Comparison of ENCODE assay signal across 9 mouse cellular contexts in genomic region chr11:77492911-77493332, GRCm38 (mm10). TPM values are rescaled to one million over a fixed set of nuclear protein-coding genes. Genes with fewer than 3 reads are reported as not detected.
DNase-seq lines count a peak whose midpoint lies in the region; ATAC-seq and TF ChIP-seq lines count a peak whose summit lies in the region.
"Had no signal": no experiment of that assay in that cellular context is flagged by ENCODE, and none has a peak within 500 bp of the region (broad histone marks: within the 10 kb centered on the region; RNA-seq: fewer than 3 reads in every experiment).

No protein-coding gene starts in this region.

- peak; percentile 75 for ATAC-seq in heart, embryonic 14.5 days (ENCODE audit: insufficient number of reproducible peaks, insufficient read depth, low FRiP score, low read depth)
- peak; percentile 89 for ATAC-seq in liver, embryonic 16.5 days (ENCODE audit: low read depth)
- ATAC-seq in neural tube, embryonic 12.5 days (ENCODE audit: low FRiP score, low read depth) = peak; percentile 30; the same call in 1 of the 2 replicates

- WGBS in heart, embryonic 14.5 days = under 1% methylated on average over 28 of the region's 32 CpGs
- under 1% methylated on average over 28 of the region's 32 CpGs for WGBS in liver, embryonic 16.5 days (ENCODE audit: insufficient replicate concordance)
- WGBS in neural tube, embryonic 12.5 days = under 1% methylated on average over 31 of the region's 32 CpGs

- peak overlapping the region; percentile 95 for H3K27ac ChIP-seq in brown adipose tissue, adult 24 weeks (replicated peaks; ENCODE audit: low read depth, low read length)
- peak overlapping the region; percentile 95 to 98 for H3K27ac ChIP-seq in heart, embryonic 14.5 days (replicated peaks in 1 of 2; ENCODE audit: control insufficient read depth in 1 of 2, insufficient read depth in 1 of 2, low read depth in 2 of 2, low read length in 2 of 2)
- H3K27ac ChIP-seq in liver, embryonic 16.5 days (ENCODE audit: low read length) = peak overlapping the region; percentile 62
- H3K27ac ChIP-seq in neural tube, embryonic 12.5 days = no peak overlapping the region
- peak overlapping the region; percentile 84 for H3K27ac ChIP-seq in testis, adult 2 months (ENCODE audit: control insufficient read depth, insufficient read depth, low read depth, low read length)

- peaks cover 31% of the 10 kb centered on the region for H3K4me1 ChIP-seq in brown adipose tissue, adult 24 weeks (ENCODE audit: control insufficient read depth, insufficient read depth, insufficient read length, low read length)
- peaks cover 40 to 66% of the 10 kb centered on the region in 2 experiments for H3K4me1 ChIP-seq in heart, embryonic 14.5 days (ENCODE audit: control insufficient read depth in 2 of 2, insufficient read depth in 2 of 2, low read length in 2 of 2)
- H3K4me1 ChIP-seq in liver, embryonic 16.5 days (ENCODE audit: control insufficient read depth, low read depth, low read length) = peaks cover 62% of the 10 kb centered on the region
- peaks cover 61% of the 10 kb centered on the region for H3K4me1 ChIP-seq in neural tube, embryonic 12.5 days
- peaks cover 52% of the 10 kb centered on the region for H3K4me1 ChIP-seq in testis, adult 2 months (ENCODE audit: control insufficient read depth, insufficient read depth, low read length)

- TF ChIP-seq POLR2A in testis, adult 2 months (IDR thresholded peaks at IDR 0.05; ENCODE audit: control insufficient read depth, low read depth, low read length) = peak; percentile 32; the same call in 1 of the 2 replicates

- H3K27me3 ChIP-seq in heart, embryonic 14.5 days (ENCODE audit: control insufficient read depth, insufficient read depth, low read length) = no peaks in the 10 kb centered on the region
- H3K27me3 ChIP-seq in liver, embryonic 16.5 days (ENCODE audit: control insufficient read depth, insufficient read depth, low read depth, low read length) = peaks cover 33% of the 10 kb centered on the region
- H3K27me3 ChIP-seq in neural tube, embryonic 12.5 days (replicated peaks) = no peaks in the 10 kb centered on the region
- H3K27me3 ChIP-seq in testis, adult 2 months (ENCODE audit: control insufficient read depth, insufficient read depth, low read length) = peaks cover 3% of the 10 kb centered on the region; the same call in 1 of the 2 replicates

- peak overlapping the region; percentile 94 for H3K4me2 ChIP-seq in heart, embryonic 14.5 days (ENCODE audit: low read length)
- peak overlapping the region; percentile 97 for H3K4me2 ChIP-seq in liver, embryonic 16.5 days (ENCODE audit: low read depth, low read length)
- H3K4me2 ChIP-seq in neural tube, embryonic 12.5 days (replicated peaks) = peak overlapping the region; percentile 68

- TF ChIP-seq CTCF in testis, adult 2 months (IDR thresholded peaks at IDR 0.05; ENCODE audit: control insufficient read depth, insufficient read depth, insufficient replicate concordance, low read depth, low read length) = no peak

- H3K36me3 ChIP-seq in heart, embryonic 14.5 days (ENCODE audit: control insufficient read depth, insufficient read depth, low read length) = no peaks in the 10 kb centered on the region
- H3K36me3 ChIP-seq in liver, embryonic 16.5 days (ENCODE audit: control insufficient read depth, insufficient read depth) = no peaks in the 10 kb centered on the region
- no peaks in the 10 kb centered on the region for H3K36me3 ChIP-seq in neural tube, embryonic 12.5 days
- peaks cover 1% of the 10 kb centered on the region for H3K36me3 ChIP-seq in testis, adult 2 months (ENCODE audit: control insufficient read depth, insufficient read depth, low read length)

- peak overlapping the region; percentile 97 for H3K4me3 ChIP-seq in brown adipose tissue, adult 24 weeks (ENCODE audit: insufficient read depth, low read depth, low read length)
- peak overlapping the region; percentile 92 to 94 for H3K4me3 ChIP-seq in heart, embryonic 14.5 days (ENCODE audit: control insufficient read depth in 1 of 2, insufficient read depth in 1 of 2, low read depth in 1 of 2, low read length in 2 of 2)
- peak overlapping the region; percentile 84 for H3K4me3 ChIP-seq in liver, embryonic 16.5 days (ENCODE audit: low read depth, low read length)
- peak overlapping the region; percentile 97 for H3K4me3 ChIP-seq in neural tube, embryonic 12.5 days
- peak overlapping the region; percentile 93 for H3K4me3 ChIP-seq in testis, adult 2 months (ENCODE audit: control insufficient read depth, low read depth, low read length)

- H3K9me3 ChIP-seq in heart, embryonic 14.5 days (ENCODE audit: control insufficient read depth, low read length) = no peaks in the 10 kb centered on the region
- no peaks in the 10 kb centered on the region for H3K9me3 ChIP-seq in liver, embryonic 16.5 days (replicated peaks; ENCODE audit: control insufficient read depth, low read length)
- no peaks in the 10 kb centered on the region for H3K9me3 ChIP-seq in neural tube, embryonic 12.5 days

- peak; percentile 78 to 82 for DNase-seq in CD8-positive naive resting alpha-beta T cell, adult 2 months (ENCODE audit: low read depth in 2 of 2, low spot score in 2 of 2)
- peak; percentile 75 for DNase-seq in fibroblast of lung, adult 2 months (ENCODE audit: low read depth)
- peak; percentile 97 for DNase-seq in kidney, postnatal 14 days

- peak overlapping the region; percentile 96 for H3K9ac ChIP-seq in heart, embryonic 14.5 days (ENCODE audit: low read length)
- H3K9ac ChIP-seq in liver, embryonic 16.5 days (ENCODE audit: low read depth, low read length) = peak overlapping the region; percentile 87
- H3K9ac ChIP-seq in neural tube, embryonic 12.5 days = peak overlapping the region; percentile 57

RNA-seq across cellular contexts. Expression of gene Git1, which starts 0.4 kb away (rescaled TPM):
- polyA plus RNA-seq in brown adipose tissue, adult 24 weeks (2012; ENCODE audit: insufficient read depth, insufficient read length, missing spikeins) = 13.6 and 15.6 TPM in 2 replicates
- 13.6 and 15.2 TPM in 2 replicates for polyA plus RNA-seq in heart, embryonic 14.5 days (2014; fragmentation: Nextera tagmentation; extraction: Ambion mirVana)
- polyA plus RNA-seq in liver, embryonic 16.5 days (2015; fragmentation: Nextera tagmentation; extraction: Ambion mirVana) = 1.3 and 1.5 TPM in 2 replicates
- 12.5 and 14.4 TPM in 2 replicates for polyA plus RNA-seq in neural tube, embryonic 12.5 days (2016; fragmentation: Nextera tagmentation; extraction: Ambion mirVana)
- 566 and 585 TPM in 2 replicates for polyA plus RNA-seq in testis, adult 2 months (2012; rRNA removed)

RNA-seq across cellular contexts. Expression of gene Ankrd13b, which starts 3.4 kb away (rescaled TPM):
- 1.2 and 1.6 TPM in 2 replicates for polyA plus RNA-seq in brown adipose tissue, adult 24 weeks (2012; ENCODE audit: insufficient read depth, insufficient read length, missing spikeins)
- 5.1 and 5.2 TPM in 2 replicates for polyA plus RNA-seq in heart, embryonic 14.5 days (2014; fragmentation: Nextera tagmentation; extraction: Ambion mirVana)
- 0.37 and 0.41 TPM in 2 replicates for polyA plus RNA-seq in liver, embryonic 16.5 days (2015; fragmentation: Nextera tagmentation; extraction: Ambion mirVana)
- polyA plus RNA-seq in neural tube, embryonic 12.5 days (2016; fragmentation: Nextera tagmentation; extraction: Ambion mirVana) = 33.8 and 39.7 TPM in 2 replicates
- 2.9 and 3.6 TPM in 2 replicates for polyA plus RNA-seq in testis, adult 2 months (2012; rRNA removed)

RNA-seq across cellular contexts. Expression of gene Abhd15, which starts 22.0 kb away (rescaled TPM):
- 13.4 and 16.1 TPM in 2 replicates for polyA plus RNA-seq in brown adipose tissue, adult 24 weeks (2012; ENCODE audit: insufficient read depth, insufficient read length, missing spikeins)
- polyA plus RNA-seq in heart, embryonic 14.5 days (2014; fragmentation: Nextera tagmentation; extraction: Ambion mirVana) = 1.6 and 1.8 TPM in 2 replicates
- 3.9 and 5.1 TPM in 2 replicates for polyA plus RNA-seq in liver, embryonic 16.5 days (2015; fragmentation: Nextera tagmentation; extraction: Ambion mirVana)
- 5.2 and 7.1 TPM in 2 replicates for polyA plus RNA-seq in neural tube, embryonic 12.5 days (2016; fragmentation: Nextera tagmentation; extraction: Ambion mirVana)
- polyA plus RNA-seq in testis, adult 2 months (2012; rRNA removed) = 0.17 and 0.28 TPM in 2 replicates

RNA-seq across cellular contexts. Expression of gene Trp53i13, which starts 22.9 kb away (rescaled TPM):
- polyA plus RNA-seq in brown adipose tissue, adult 24 weeks (2012; ENCODE audit: insufficient read depth, insufficient read length, missing spikeins) = 7.7 and 8.4 TPM in 2 replicates
- 28.7 and 30.0 TPM in 2 replicates for polyA plus RNA-seq in heart, embryonic 14.5 days (2014; fragmentation: Nextera tagmentation; extraction: Ambion mirVana)
- polyA plus RNA-seq in liver, embryonic 16.5 days (2015; fragmentation: Nextera tagmentation; extraction: Ambion mirVana) = 3.4 and 3.7 TPM in 2 replicates
- polyA plus RNA-seq in neural tube, embryonic 12.5 days (2016; fragmentation: Nextera tagmentation; extraction: Ambion mirVana) = 28.7 and 32.4 TPM in 2 replicates
- 46.7 and 54.1 TPM in 2 replicates for polyA plus RNA-seq in testis, adult 2 months (2012; rRNA removed)

RNA-seq across cellular contexts. Expression of gene Gm10392, which starts 26.1 kb away (rescaled TPM):
- polyA plus RNA-seq in brown adipose tissue, adult 24 weeks (2012; ENCODE audit: insufficient read depth, insufficient read length, missing spikeins) = not detected in 2 replicates
- polyA plus RNA-seq in heart, embryonic 14.5 days (2014; fragmentation: Nextera tagmentation; extraction: Ambion mirVana) = not detected in 2 replicates
- 0.09 and 0.17 TPM in 2 replicates for polyA plus RNA-seq in liver, embryonic 16.5 days (2015; fragmentation: Nextera tagmentation; extraction: Ambion mirVana)
- 0.15 and 0.39 TPM in 2 replicates for polyA plus RNA-seq in neural tube, embryonic 12.5 days (2016; fragmentation: Nextera tagmentation; extraction: Ambion mirVana)
- polyA plus RNA-seq in testis, adult 2 months (2012; rRNA removed) = not detected in 2 replicates
- polyA plus RNA-seq: large intestine, adult 2 months had no signal

Comparison
In these comparisons a context has a peak if more than half of its experiments do, and no peak if none do; other contexts are left out.
1. ATAC-seq: peak in every context shown above with its lines; median percentile 89 in liver, embryonic 16.5 days; 75 in heart, embryonic 14.5 days; 30 in neural tube, embryonic 12.5 days.
2. RNA of gene Git1, which starts 0.4 kb away (polyA plus RNA-seq): 566 to 585 TPM in testis, adult 2 months; 13.6 to 15.6 TPM in brown adipose tissue, adult 24 weeks, 13.6 to 15.2 TPM in heart, embryonic 14.5 days, 12.5 to 14.4 TPM in neural tube, embryonic 12.5 days and 1.3 to 1.5 TPM in liver, embryonic 16.5 days; every median in the first group is over 10 times any median in the second.
3. Peak in every context shown above with its lines, with median percentiles within 50 percentile points of each other: DNase-seq, H3K4me3 ChIP-seq, H3K4me2 ChIP-seq and H3K9ac ChIP-seq.